9 mouse cellular contexts compared by ENCODE assay signal in genomic region chr2:181071706-181072402, GRCm38 (mm10). TPM values are rescaled to one million over a fixed set of nuclear protein-coding genes. Genes with fewer than 3 reads are reported as not detected.
DNase-seq lines count a peak whose midpoint lies in the region; ATAC-seq lines count a peak whose summit lies in the region.
"Had no signal": no experiment of that assay in that cellular context is flagged by ENCODE, and none has a peak within 500 bp of the region (broad histone marks: within the 10 kb centered on the region; RNA-seq: fewer than 3 reads in every experiment).

No protein-coding gene starts in this region.

- H3K4me1 ChIP-seq in forebrain, embryonic 16.5 days (replicated peaks; ENCODE audit: control insufficient read depth, insufficient read depth, low read length) = no peaks in the 10 kb centered on the region
- no peaks in the 10 kb centered on the region for H3K4me1 ChIP-seq in hindbrain, embryonic 14.5 days (replicated peaks; ENCODE audit: control insufficient read depth, insufficient read depth, low read length)
- H3K4me1 ChIP-seq: megakaryocyte, embryonic 14.5 days had no signal

- no peaks in the 10 kb centered on the region for H3K9me3 ChIP-seq in forebrain, embryonic 16.5 days (ENCODE audit: control insufficient read depth, low read length)
- H3K9me3 ChIP-seq in hindbrain, embryonic 14.5 days (ENCODE audit: control insufficient read depth, low read length) = no peaks in the 10 kb centered on the region
- H3K9me3 ChIP-seq: megakaryocyte, embryonic 14.5 days had no signal

- H3K27ac ChIP-seq in forebrain, embryonic 16.5 days (ENCODE audit: low read length) = no peak overlapping the region
- no peak overlapping the region for H3K27ac ChIP-seq in hindbrain, embryonic 14.5 days

- peak; percentile 62 for ATAC-seq in cerebellum, adult (ENCODE audit: insufficient number of reproducible peaks, low FRiP score, low TSS enrichment)
- peak; percentile 57 for ATAC-seq in forebrain, embryonic 16.5 days
- peak; percentile 29; the same call in 1 of the 2 replicates for ATAC-seq in hindbrain, embryonic 14.5 days (ENCODE audit: low FRiP score)

- H3K4me3 ChIP-seq in forebrain, embryonic 16.5 days (replicated peaks; ENCODE audit: low read length) = no peak overlapping the region
- no peak overlapping the region for H3K4me3 ChIP-seq in hindbrain, embryonic 14.5 days (replicated peaks; ENCODE audit: low read length)
- H3K4me3 ChIP-seq: megakaryocyte, embryonic 14.5 days had no signal

- no peak overlapping the region for H3K4me2 ChIP-seq in forebrain, embryonic 16.5 days (ENCODE audit: low read length)
- H3K4me2 ChIP-seq in hindbrain, embryonic 14.5 days (replicated peaks) = no peak overlapping the region

- no peaks in the 10 kb centered on the region for H3K36me3 ChIP-seq in forebrain, embryonic 16.5 days (ENCODE audit: control insufficient read depth, insufficient read depth)
- H3K36me3 ChIP-seq in hindbrain, embryonic 14.5 days (replicated peaks; ENCODE audit: control insufficient read depth, insufficient read depth) = no peaks in the 10 kb centered on the region

- peak; percentile 37 for DNase-seq in MEL-GATA-1-ER (ENCODE audit: extremely low read depth, low read depth)
- peak; percentile 95 for DNase-seq in hindbrain, embryonic 14.5 days (ENCODE audit: low spot score)
- DNase-seq in left cerebral cortex, adult 11 months (ENCODE audit: low spot score) = peak; percentile 74
- DNase-seq in lung, postnatal 4 days = peak; percentile 58 to 77
- peak; percentile 93 to 95 for DNase-seq in right cerebral cortex, adult 2 months (ENCODE audit: low spot score in 2 of 2)
- DNase-seq in urinary bladder, postnatal 14 days (ENCODE audit: low spot score) = peak; percentile 73

- 66% methylated on average over 7 of the region's 7 CpGs for WGBS in forebrain, embryonic 16.5 days
- WGBS in hindbrain, embryonic 14.5 days = 57% methylated on average over 7 of the region's 7 CpGs

- H3K27me3 ChIP-seq in forebrain, embryonic 16.5 days (replicated peaks; ENCODE audit: control insufficient read depth, insufficient read depth, low read length) = no peaks in the 10 kb centered on the region
- no peaks in the 10 kb centered on the region for H3K27me3 ChIP-seq in hindbrain, embryonic 14.5 days (ENCODE audit: control insufficient read depth, insufficient read depth, low read length)

- no peak overlapping the region for H3K9ac ChIP-seq in forebrain, embryonic 16.5 days (replicated peaks; ENCODE audit: low read depth, low read length)
- no peak overlapping the region for H3K9ac ChIP-seq in hindbrain, embryonic 14.5 days

RNA-seq across cellular contexts. Expression of gene Chrna4, which starts 28.5 kb away (rescaled TPM):
- 6.9 and 9.9 TPM in 2 replicates for polyA plus RNA-seq in forebrain, embryonic 16.5 days (2015; fragmentation: Nextera tagmentation; extraction: Ambion mirVana)
- 50.6 and 59.1 TPM in 2 replicates for polyA plus RNA-seq in hindbrain, embryonic 14.5 days (2014; fragmentation: Nextera tagmentation; extraction: Ambion mirVana)

Comparison
In these comparisons a context has a peak if more than half of its experiments do, and no peak if none do; other contexts are left out.
1. DNase-seq: peak in every context shown above with its lines; median percentile 95 in hindbrain, embryonic 14.5 days; 94 in right cerebral cortex, adult 2 months; 74 in left cerebral cortex, adult 11 months; 73 in urinary bladder, postnatal 14 days; 68 in lung, postnatal 4 days; 37 in MEL-GATA-1-ER.